ENCODE assay signal across 8 mouse cellular contexts in genomic region chr7:80057781-80058180, GRCm38 (mm10). TPM values are rescaled to one million over a fixed set of nuclear protein-coding genes. Genes with fewer than 3 reads are reported as not detected.
DNase-seq lines count a peak whose midpoint lies in the region; ATAC-seq lines count a peak whose summit lies in the region.

No protein-coding gene starts in this region.

- peak overlapping the region; percentile 3; the same call in 1 of the 2 replicates for H3K4me2 ChIP-seq in hindbrain, embryonic 12.5 days (replicated peaks)

- no peak overlapping the region for H3K9ac ChIP-seq in hindbrain, embryonic 12.5 days

- H3K4me1 ChIP-seq in hindbrain, embryonic 12.5 days = peaks cover 62% of the 10 kb centered on the region

- H3K36me3 ChIP-seq in hindbrain, embryonic 12.5 days = no peaks in the 10 kb centered on the region

- H3K27me3 ChIP-seq in hindbrain, embryonic 12.5 days = no peaks in the 10 kb centered on the region

- H3K4me3 ChIP-seq in hindbrain, embryonic 12.5 days = no peak overlapping the region

- no peaks in the 10 kb centered on the region for H3K9me3 ChIP-seq in hindbrain, embryonic 12.5 days (replicated peaks)

- WGBS in hindbrain, embryonic 12.5 days = 11% methylated on average over 14 of the region's 14 CpGs

- ATAC-seq in hindbrain, embryonic 12.5 days (ENCODE audit: low FRiP score) = peak; percentile 50; the same call in 1 of the 2 replicates

- H3K27ac ChIP-seq in hindbrain, embryonic 12.5 days = peak overlapping the region; percentile 73

- DNase-seq in cerebellum, postnatal 25 days = peak; percentile 36 to 54
- DNase-seq in cerebellum, postnatal 4 days (ENCODE audit: low spot score in 2 of 2) = no peak
- peak; percentile 58 for DNase-seq in Muller cell, postnatal 12 days (ENCODE audit: inconsistent ontology term)
- DNase-seq in mesoderm, embryonic 11.5 days (ENCODE audit: low read depth, low spot score) = peak; percentile 65
- no peak for DNase-seq in right cerebral cortex, adult 2 months (ENCODE audit: low spot score in 2 of 2)
- DNase-seq in layer of hippocampus, postnatal 14 days (ENCODE audit: low spot score in 2 of 2) = no peak
- DNase-seq in layer of hippocampus, postnatal 10 days (ENCODE audit: low spot score in 2 of 2) = no peak

RNA-seq across cellular contexts. Expression of gene Zfp710, which starts 33.2 kb away (rescaled TPM):
- polyA plus RNA-seq in hindbrain, embryonic 12.5 days (2016; fragmentation: Nextera tagmentation; extraction: Ambion mirVana) = 26.0 and 26.4 TPM in 2 replicates
- total RNA-seq in layer of hippocampus, postnatal 14 days (2021) = 10 to 100 TPM; 17.5 to 18.0 TPM
- total RNA-seq in layer of hippocampus, postnatal 10 days (2021) = 10 to 100 TPM; 18.3 to 19.8 TPM

RNA-seq across cellular contexts. Expression of gene Idh2, which starts 57.4 kb away (rescaled TPM):
- polyA plus RNA-seq in hindbrain, embryonic 12.5 days (2016; fragmentation: Nextera tagmentation; extraction: Ambion mirVana) = 322 and 326 TPM in 2 replicates
- 10 to 100 TPM; 70.9 to 75.8 TPM for total RNA-seq in layer of hippocampus, postnatal 14 days (2021)
- 10 to 100 TPM; 60.9 to 67.7 TPM for total RNA-seq in layer of hippocampus, postnatal 10 days (2021)

Comparison
In these comparisons a context has a peak if more than half of its experiments do, and no peak if none do; other contexts are left out.
1. DNase-seq: peak in cerebellum, postnatal 25 days (2 of 2), Muller cell, postnatal 12 days (single experiment) and mesoderm, embryonic 11.5 days (single experiment); none in cerebellum, postnatal 4 days (0 of 2), right cerebral cortex, adult 2 months (0 of 2), layer of hippocampus, postnatal 14 days (0 of 2) and layer of hippocampus, postnatal 10 days (0 of 2).